Mouse (Mus musculus) midbrain, postnatal 0 days (tissue): ENCODE results near the gene Slc6a18. TPM values are rescaled to one million over a fixed set of nuclear protein-coding genes. Genes with fewer than 3 reads are reported as not detected.
A peak's percentile ranks its signal among the peaks of the same experiment; 100 is the strongest.

ENCODE experiments used
- ATAC-seq: fragments of 200-750 bp; cut with Nextera tagmentation; 2 replicates; pipeline ENCODE4 v1.8.0; 2017; ENCODE audit warnings: moderate number of reproducible peaks, mild to moderate bottlenecking, moderate TSS enrichment, moderate library complexity; ENCODE audit not compliant: low FRiP score
- DNase-seq: peaks from one replicate; pipeline ENCODE4 v3.0.0-alpha.2; 2015; ENCODE audit warnings: low spot score
- H3K27ac ChIP-seq: fragments of 300-500 bp; sonication (generic); 2 replicates; pipeline ENCODE4 v1.5.1; 2014; ENCODE audit warnings: low read depth, mild to moderate bottlenecking, low read length, mixed read lengths
- H3K27me3 ChIP-seq: fragments of 300-500 bp; sonication (generic); 2 replicates; pipeline ENCODE4 v1.6.1; 2014; ENCODE audit warnings: low read length, control low read depth, mixed read lengths; ENCODE audit not compliant: insufficient read depth
- H3K36me3 ChIP-seq: fragments of 300-500 bp; sonication (generic); 2 replicates; pipeline ENCODE4 v1.6.1; 2014; ENCODE audit warnings: low read length, control low read depth, mixed read lengths; ENCODE audit not compliant: insufficient read depth
- H3K4me1 ChIP-seq: fragments of 300-500 bp; sonication (generic); 2 replicates; pipeline ENCODE4 v1.6.1; 2014; ENCODE audit warnings: mild to moderate bottlenecking, control low read depth, antibody characterized with exemption, low read length, mixed read lengths; ENCODE audit not compliant: insufficient read depth
- H3K4me2 ChIP-seq: fragments of 300-500 bp; sonication (generic); 2 replicates; pipeline ENCODE4 v1.6.1; 2014; ENCODE audit warnings: low read depth, mild to moderate bottlenecking, low read length, mixed read lengths; ENCODE audit not compliant: poor library complexity, severe bottlenecking
- H3K4me3 ChIP-seq: fragments of 300-500 bp; sonication (generic); 2 replicates; pipeline ENCODE4 v1.5.1; 2014; ENCODE audit warnings: low read depth, mild to moderate bottlenecking, low read length, moderate library complexity
- H3K9ac ChIP-seq: fragments of 300-500 bp; sonication (generic); replicated peaks from 2 replicates; pipeline ENCODE4 v1.6.1; 2014; ENCODE audit warnings: mild to moderate bottlenecking, low read length, moderate library complexity, mixed read lengths; ENCODE audit not compliant: poor library complexity, severe bottlenecking
- H3K9me3 ChIP-seq: fragments of 300-500 bp; sonication (generic); 2 replicates; pipeline ENCODE4 v1.6.1; 2016; ENCODE audit warnings: low read length, control low read depth
- CTCF ChIP-seq: IDR thresholded peaks from 2 replicates; pipeline ENCODE4 v1.5.1; 2016; ENCODE audit warnings: antibody characterized with exemption, mild to moderate bottlenecking
- WGBS: fragments of 180-500 bp; shearing (Covaris S2); extraction: QIAGEN DNeasy Blood & Tissue Kit; methylation state at CpG from one replicate; pipeline ENCODE4 v1.1.7; 2014; 5-methylcytosine and 5-hydroxymethylcytosine counted together
- polyA plus RNA-seq: library from polyadenylated mRNA; unstranded; fragments of >200 nt; fragmentation: Nextera tagmentation; extraction: Ambion mirVana; gene quantifications from 2 replicates; pipeline ENCODE4 v1.2.1, GENCODE M21; 2015
- total RNA-seq: library from RNA; depleted of rRNA; stranded (reverse); fragments of >200 nt; gene quantifications from 2 replicates; pipeline ENCODE4 v1.2.3, GENCODE M21; 2014

Gene Slc6a18
- total and polyA plus RNA-seq, 2 experiments from 2014 or later: not detected

- Histone ChIP-seq H3K27me3 (no peaks in the 10 kb centered on the region), H3K9ac (no peak overlapping the region), H3K27ac (no peak overlapping the region), H3K4me2 (no peak overlapping the region), H3K4me3 (no peak overlapping the region), H3K4me1 (no peaks in the 10 kb centered on the region), H3K9me3 (no peaks in the 10 kb centered on the region), H3K36me3 (no peaks in the 10 kb centered on the region)
- no peak for TF ChIP-seq CTCF
- no peak for DNase-seq
- WGBS: 89% methylated on average over 4 of the region's 4 CpGs
- ATAC-seq: no peak
These were observed 25.0 kb upstream of the Slc6a18 start for GRCm38 (mm10) chr13:73702776-73703175.

- Histone ChIP-seq H3K4me3 (no peak overlapping the region), H3K9ac (no peak overlapping the region), H3K9me3 (no peaks in the 10 kb centered on the region), H3K4me2 (no peak overlapping the region), H3K4me1 (no peaks in the 10 kb centered on the region), H3K27ac (no peak overlapping the region), H3K27me3 (no peaks in the 10 kb centered on the region), H3K36me3 (no peaks in the 10 kb centered on the region)
- 83% methylated on average over 9 of the region's 9 CpGs for WGBS
- ATAC-seq (no peak), DNase-seq (peak; percentile 28)
- TF ChIP-seq CTCF: no peak
These were observed 23.5 kb upstream of the Slc6a18 start for GRCm38 (mm10) chr13:73701161-73701883.

DNA sequence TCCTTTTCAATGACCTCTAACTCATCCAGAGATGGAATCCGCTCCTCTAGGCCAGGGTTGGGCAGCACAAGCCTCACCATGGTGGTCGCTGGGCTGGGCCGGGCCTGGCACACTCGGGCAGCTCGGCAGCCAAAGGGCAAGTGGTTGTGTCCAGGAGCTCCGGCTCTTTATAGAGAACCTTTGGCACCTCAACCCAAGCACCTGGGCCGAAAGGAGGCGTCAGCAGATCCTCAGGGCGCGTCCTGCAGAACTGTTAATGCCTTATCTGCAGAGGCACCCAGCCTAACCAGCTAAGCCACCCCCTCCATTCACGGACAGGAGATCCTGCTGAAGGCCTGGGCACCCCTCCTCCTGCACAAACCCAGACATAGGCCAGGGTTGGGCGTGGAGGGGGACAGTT is 22.7 kb upstream of the Slc6a18 start:
- no peak overlapping the region for H3K9ac ChIP-seq
- H3K4me1 ChIP-seq: no peaks in the 10 kb centered on the region
- ATAC-seq: no peak
- no peak for TF ChIP-seq CTCF
- no peaks in the 10 kb centered on the region for H3K9me3 ChIP-seq
- H3K4me3 ChIP-seq: no peak overlapping the region
- no peak for DNase-seq
- WGBS: 92% methylated on average over 12 of the region's 12 CpGs
- H3K4me2 ChIP-seq: no peak overlapping the region
- H3K36me3 ChIP-seq: no peaks in the 10 kb centered on the region
- no peaks in the 10 kb centered on the region for H3K27me3 ChIP-seq
- no peak overlapping the region for H3K27ac ChIP-seq

DNA sequence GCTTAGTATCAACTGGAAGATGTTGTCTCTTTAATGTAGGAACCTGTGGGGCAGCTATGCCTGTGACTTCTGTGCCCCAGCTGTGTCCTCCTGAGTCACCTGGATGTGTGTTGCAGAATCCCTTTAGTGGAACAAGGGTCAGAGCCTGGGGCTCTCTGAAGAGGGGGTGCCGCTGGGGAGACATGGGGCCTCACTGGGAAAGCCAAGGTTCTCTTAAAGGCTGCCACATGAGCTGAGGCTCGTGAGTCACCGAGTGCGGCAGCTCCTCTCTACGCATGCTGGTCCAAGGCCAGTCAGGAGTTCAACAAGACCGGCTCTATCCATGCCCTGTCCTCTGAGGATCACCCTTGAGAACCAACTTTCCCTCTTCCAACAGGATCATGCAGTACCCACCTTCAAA is 21.9 kb upstream of the Slc6a18 start:
- no peak for ATAC-seq
- WGBS: 89% methylated on average over 6 of the region's 6 CpGs
- Histone ChIP-seq H3K36me3 (no peaks in the 10 kb centered on the region), H3K4me2 (no peak overlapping the region), H3K27me3 (no peaks in the 10 kb centered on the region), H3K4me1 (no peaks in the 10 kb centered on the region), H3K4me3 (no peak overlapping the region), H3K27ac (no peak overlapping the region), H3K9ac (no peak overlapping the region), H3K9me3 (no peaks in the 10 kb centered on the region)
- no peak for TF ChIP-seq CTCF
- no peak for DNase-seq

DNA sequence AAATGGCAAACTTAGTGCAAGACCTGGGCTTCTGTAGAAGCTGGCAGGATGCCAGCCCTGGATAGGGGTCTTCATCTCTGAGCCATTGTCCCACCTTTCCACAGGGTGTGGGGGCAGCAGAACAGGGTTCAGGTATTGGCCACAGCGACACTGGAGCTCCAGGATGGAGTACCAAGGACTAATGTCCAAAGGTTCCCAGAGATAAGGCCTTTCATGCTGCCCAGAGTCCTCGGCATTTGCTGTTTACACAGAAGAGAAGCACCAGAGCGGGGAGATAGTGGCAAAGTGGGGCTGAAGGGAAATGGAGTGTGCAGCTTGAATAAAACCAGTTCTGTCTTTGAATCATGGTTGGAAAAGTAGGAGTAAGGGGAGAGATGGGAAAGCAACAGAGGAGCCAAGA is 18.7 kb upstream of the Slc6a18 start:
- Histone ChIP-seq H3K4me1 (no peaks in the 10 kb centered on the region), H3K4me2 (no peak overlapping the region), H3K27me3 (no peaks in the 10 kb centered on the region), H3K9ac (no peak overlapping the region), H3K36me3 (no peaks in the 10 kb centered on the region), H3K9me3 (no peaks in the 10 kb centered on the region), H3K27ac (no peak overlapping the region), H3K4me3 (no peak overlapping the region)
- no peak for ATAC-seq
- 82% methylated on average over 3 of the region's 3 CpGs for WGBS
- no peak for DNase-seq
- no peak for TF ChIP-seq CTCF

- no peak overlapping the region for H3K9ac ChIP-seq
- DNase-seq: no peak
- H3K27me3 ChIP-seq: no peaks in the 10 kb centered on the region
- no peak overlapping the region for H3K27ac ChIP-seq
- no peaks in the 10 kb centered on the region for H3K4me1 ChIP-seq
- WGBS: 89% methylated on average over 1 of the region's 1 CpGs
- no peak overlapping the region for H3K4me2 ChIP-seq
- no peak for TF ChIP-seq CTCF
- H3K9me3 ChIP-seq: no peaks in the 10 kb centered on the region
- no peak for ATAC-seq
- no peaks in the 10 kb centered on the region for H3K36me3 ChIP-seq
- no peak overlapping the region for H3K4me3 ChIP-seq
These were observed 17.1 kb upstream of the Slc6a18 start for GRCm38 (mm10) chr13:73694972-73695371.
